Mouse (Mus musculus) retina, adult 2 months (tissue): ENCODE results near the gene Pdlim3.

Experiments used
- DNase-seq: peaks from one replicate; pipeline ENCODE4 v3.0.0-alpha.2; 2012; ENCODE audit warnings: low read depth, low spot score

Gene Pdlim3

GRCm38 (mm10) chr8:45905591-45906250 lies 20.5 kb downstream of the Pdlim3 start:
- DNase-seq, result no peak

GRCm38 (mm10) chr8:45906251-45906619 lies 21.0 kb downstream of the Pdlim3 start:
- no peak for DNase-seq

GRCm38 (mm10) chr8:45913707-45914106 lies 28.4 kb downstream of the Pdlim3 start:
- DNase-seq, result no peak

GRCm38 (mm10) chr8:45916496-45916895 lies 31.2 kb downstream of the Pdlim3 start:
- DNase-seq, result no peak

GRCm38 (mm10) chr8:45917040-45917679 lies 31.9 kb downstream of the Pdlim3 start:
- DNase-seq, result no peak

GRCm38 (mm10) chr8:45918891-45919290 lies 33.6 kb downstream of the Pdlim3 start:
- no peak for DNase-seq

- DNase-seq, result no peak
These were observed 35.1 kb downstream of the Pdlim3 start for GRCm38 (mm10) chr8:45920392-45920791.

GRCm38 (mm10) chr8:45922116-45922515 lies 36.9 kb downstream of the Pdlim3 start:
- DNase-seq, result no peak

- DNase-seq, result peak; percentile 83
These were observed 49.3 kb downstream of the Pdlim3 start, which contains the start of gene Ccdc110 for GRCm38 (mm10) chr8:45934582-45935014. Ccdc110 (plus strand) TSS chr8:45934619.

- no peak for DNase-seq
These were observed 51.7 kb downstream of the Pdlim3 start for GRCm38 (mm10) chr8:45936986-45937385.

- no peak for DNase-seq
These were observed 61.0 kb downstream of the Pdlim3 start for GRCm38 (mm10) chr8:45946283-45946682.

- DNase-seq, result no peak
These were observed 65.4 kb downstream of the Pdlim3 start for GRCm38 (mm10) chr8:45950622-45951021.
